Mouse (Mus musculus): ENCODE results near the gene Ypel4.

GRCm38 (mm10) chr2:84783315-84783714, 49.5 kb downstream of the Ypel4 start:
- TF ChIP-seq CTCF (conservative IDR thresholded peaks at IDR 0.05; ENCODE audit: insufficient read depth, insufficient read length, low read depth, low read length) (no peak), POLR2A (IDR thresholded peaks at IDR 0.05; ENCODE audit: low read depth, low read length) (no peak)
